Mouse (Mus musculus) T-helper 17 cell (primary cell): ENCODE measurements at regions not wholly inside any gene's neighbourhood (a gene's known extent, or its start where the extent isn't known, plus 50 kb on each side); places are given as distances from the start of the nearest gene placed in this dataset.

Source experiments
- in situ Hi-C, 2 experiments: fragments of 300-600 bp; cut with MboI, MseI; formaldehyde crosslinking; loops; 1 replicate in 1 of 2; 2 replicates in 1 of 2; pipeline ENCODE4 v1.15.1; 2025; ENCODE audit warnings: high pct_unique_total_duplicates in 2 of 2

- in situ Hi-C loops: no loop called here
Measured at GRCm38 (mm10) chr8:53954476-53955158, 122.8 kb upstream of the Vegfc start.

DNA sequence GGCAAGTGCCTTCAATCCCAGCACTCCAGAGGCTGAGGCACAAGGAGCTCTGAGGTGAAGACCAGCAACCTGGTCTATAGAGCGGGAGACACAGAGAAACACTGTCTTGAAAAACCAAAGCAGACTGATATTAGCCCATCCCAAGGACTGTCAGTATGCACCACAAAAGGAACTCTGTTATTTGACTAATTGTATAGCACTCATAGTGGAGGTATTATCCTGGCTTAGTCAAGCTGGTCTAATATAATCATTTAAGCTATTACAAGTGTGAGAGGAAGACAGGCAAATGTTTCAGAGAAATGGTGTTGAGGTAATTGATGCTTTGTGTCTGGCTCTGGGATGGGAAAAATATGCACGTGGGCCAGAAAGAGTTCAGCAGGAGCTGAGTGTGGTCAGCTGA, 121.3 kb upstream of the Vegfc start:
- in situ Hi-C loops: no loop called here

DNA sequence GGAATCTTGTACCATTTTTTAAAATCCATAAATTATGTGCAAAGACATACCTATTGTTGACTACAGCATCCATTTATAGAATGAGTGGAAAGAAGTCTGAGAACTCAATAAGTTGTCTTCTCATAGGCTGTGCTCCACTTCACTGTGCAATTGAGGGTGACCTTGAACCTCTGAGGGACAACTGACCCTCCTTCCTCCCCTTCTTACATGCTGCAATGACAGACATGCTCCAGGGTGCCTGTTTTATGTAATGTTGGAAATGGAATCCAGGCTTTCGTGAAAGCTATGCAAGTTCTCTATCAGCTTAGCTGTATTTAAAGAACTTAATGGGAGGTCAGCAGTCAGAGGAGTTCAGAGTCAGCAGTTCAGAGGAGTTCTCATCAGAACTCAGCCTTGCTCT, 118.9 kb upstream of the Vegfc start:
- in situ Hi-C loops: no loop called here

DNA sequence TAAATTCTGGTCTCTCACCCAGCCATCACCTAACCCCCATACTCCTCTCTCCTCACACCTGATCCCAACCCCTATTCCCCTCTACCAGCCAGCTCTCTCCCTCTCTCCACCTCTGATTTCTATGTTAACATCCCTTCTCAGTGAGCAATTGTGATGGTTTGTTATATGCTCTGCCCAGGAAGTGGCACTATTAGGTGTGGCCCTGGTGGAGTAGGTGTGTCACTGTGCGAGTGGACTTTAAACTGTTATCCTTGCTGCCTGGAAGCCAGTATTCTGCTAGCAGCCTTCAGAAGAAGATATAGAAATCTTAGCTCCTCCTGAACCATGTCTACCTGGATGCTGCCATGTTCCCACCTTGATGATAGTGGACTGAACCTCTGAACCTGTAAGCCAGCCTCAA, 114.4 kb upstream of the Vegfc start:
- in situ Hi-C loops: no loop called here

- in situ Hi-C loops: loop anchor here in 1 of 2 experiments (25.0 kb wide), 1 partner anchor 547 kb away; no protein-coding TSS in a partner anchor
Measured at GRCm38 (mm10) chr8:53984296-53984695, 93.1 kb upstream of the Vegfc start.

DNA sequence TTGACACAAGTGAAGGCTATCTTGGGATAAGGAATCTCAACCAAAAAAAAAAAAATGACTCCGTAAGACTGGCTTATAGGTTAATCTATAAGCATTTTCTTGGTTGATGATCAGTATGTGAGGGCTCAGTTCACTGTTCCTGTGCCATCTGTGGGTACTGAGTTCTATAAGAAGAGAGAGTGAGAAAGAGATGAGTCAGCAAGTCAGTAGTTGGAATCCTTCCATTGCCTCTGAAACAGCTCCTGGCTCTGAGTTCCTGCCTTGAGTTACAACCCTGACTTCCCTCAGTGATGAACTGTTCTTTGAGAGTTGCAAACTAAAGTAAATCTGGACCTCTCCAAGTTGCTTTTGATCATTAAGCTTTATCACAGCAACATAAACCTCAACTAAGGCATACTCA, 91.7 kb upstream of the Vegfc start:
- in situ Hi-C loops: loop anchor here in 1 of 2 experiments (25.0 kb wide), 1 partner anchor 548 kb away; no protein-coding TSS in a partner anchor

DNA sequence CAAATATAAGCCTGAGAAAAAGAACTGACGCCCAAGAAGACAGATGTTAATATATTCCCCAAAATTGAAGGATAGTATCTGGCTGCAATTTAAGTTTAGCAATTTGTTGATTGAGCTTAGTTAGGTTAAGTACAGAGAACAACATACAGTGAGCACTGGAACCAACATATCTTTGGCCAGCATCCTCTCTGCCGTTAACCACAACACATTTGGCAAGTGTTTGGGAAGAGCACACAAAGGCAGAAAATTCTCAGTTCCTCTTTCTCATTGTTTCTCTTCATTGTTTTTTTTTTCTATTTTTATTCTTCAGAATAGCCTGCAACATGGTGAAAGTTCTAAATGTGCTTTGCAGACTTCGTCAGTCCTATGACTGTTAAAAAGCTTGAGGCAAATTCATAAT, 83.2 kb upstream of the Vegfc start:
- in situ Hi-C loops: loop anchor here in 1 of 2 experiments (25.0 kb wide), 1 partner anchor 557 kb away; no protein-coding TSS in a partner anchor

- in situ Hi-C loops: loop anchor here in 1 of 2 experiments (25.0 kb wide), 1 partner anchor 560 kb away; no protein-coding TSS in a partner anchor
Measured at GRCm38 (mm10) chr8:53997461-53997860, 79.9 kb upstream of the Vegfc start.

- in situ Hi-C loops: no loop called here
Measured at GRCm38 (mm10) chr8:54002948-54003347, 74.5 kb upstream of the Vegfc start.

DNA sequence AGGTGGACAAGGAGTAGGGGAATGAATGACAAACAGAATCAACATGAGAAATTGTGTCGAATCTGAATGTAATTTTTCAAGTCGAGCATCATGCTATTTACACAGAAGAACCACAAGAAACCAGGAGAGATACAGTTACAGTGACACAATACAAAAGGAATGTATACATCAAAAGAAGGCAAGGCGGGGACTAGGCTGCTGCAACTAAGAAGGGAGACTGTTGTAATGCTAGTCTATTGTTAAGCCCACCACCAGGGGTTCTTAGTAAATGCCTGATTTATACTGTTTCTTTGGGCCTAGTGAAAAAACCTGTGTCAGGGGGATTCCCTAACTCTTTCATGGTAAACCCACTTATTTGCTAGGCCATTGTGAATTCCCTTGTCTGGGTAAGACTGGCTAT, 63.3 kb upstream of the Vegfc start:
- in situ Hi-C loops: no loop called here

DNA sequence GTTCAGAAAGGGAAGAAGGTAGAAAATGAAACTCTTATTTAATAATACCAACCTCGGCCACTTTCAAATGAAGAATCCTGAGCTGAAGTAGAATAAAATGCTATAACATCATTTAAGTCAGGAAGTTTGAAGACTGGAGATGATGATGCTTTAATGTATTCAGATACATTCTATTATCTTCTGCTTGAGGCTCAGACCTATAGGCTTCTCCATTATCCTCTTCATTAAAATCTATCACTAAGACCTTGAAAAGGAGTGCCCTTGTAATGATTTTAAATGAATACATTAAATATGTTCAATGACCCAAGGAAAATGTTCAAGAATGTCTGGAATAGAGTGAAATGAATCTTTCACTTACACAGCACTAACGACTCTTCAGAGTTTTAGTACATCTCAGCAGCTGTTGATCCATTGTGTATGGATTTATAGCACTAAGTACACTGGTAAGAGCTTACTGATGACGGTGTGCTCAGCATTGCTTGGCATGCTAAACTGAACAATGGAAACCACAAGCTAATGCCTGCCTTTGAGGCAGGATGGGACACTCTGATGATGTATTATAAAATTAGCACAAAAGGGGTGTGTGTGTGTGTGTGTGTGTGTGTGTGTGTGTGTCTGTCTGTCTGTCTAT, 58.8 kb upstream of the Vegfc start:
- in situ Hi-C loops: no loop called here
